Mouse (Mus musculus): ENCODE data around the gene Cldn2.

DNA sequence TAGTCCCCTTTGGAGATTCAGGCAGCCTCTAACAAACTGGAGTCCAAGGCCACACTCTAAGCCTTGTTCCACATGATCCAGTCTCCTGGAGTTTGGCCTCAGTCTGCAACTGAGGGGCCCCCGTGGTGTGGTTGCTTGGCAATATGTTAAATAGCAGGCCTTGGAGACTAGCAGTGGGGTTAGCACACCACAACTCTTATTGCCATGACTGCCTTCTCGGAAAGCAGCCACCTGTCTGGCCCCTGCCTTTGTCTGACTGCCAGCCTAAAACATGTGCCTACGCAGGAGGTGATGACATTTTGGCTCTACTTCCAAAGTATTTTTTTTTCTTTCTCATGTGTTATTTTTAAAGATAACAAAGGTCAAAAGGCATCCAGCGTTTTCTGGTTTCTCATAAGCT lies 7.5 kb downstream of the Cldn2 start:
- no peak for TF ChIP-seq POLR2A (IDR thresholded peaks at IDR 0.05; ENCODE audit: insufficient read depth, low read length)
- TF ChIP-seq EP300 (IDR thresholded peaks at IDR 0.05; ENCODE audit: insufficient read depth, low read depth, low read length), result no peak
- no peak for TF ChIP-seq CTCF (IDR thresholded peaks at IDR 0.05; ENCODE audit: low read depth, low read length)

All from ES-Bruce4 (cell line).